Mouse (Mus musculus) bone marrow, adult 2 months (tissue): Measurements from ENCODE around the gene Macrod2.

Experiments used
- CTCF ChIP-seq: fragments of 200-500 bp; IDR thresholded peaks from 2 replicates; pipeline ENCODE4 v1.5.1; 2011; ENCODE audit warnings: low read length, control low read depth; ENCODE audit not compliant: control insufficient read depth, insufficient read depth
- POLR2A ChIP-seq: fragments of 200-500 bp; IDR thresholded peaks from 2 replicates; pipeline ENCODE4 v1.6.1; 2011; ENCODE audit warnings: low read depth, mild to moderate bottlenecking, control low read depth, low read length, borderline replicate concordance; ENCODE audit not compliant: control insufficient read depth

DNA sequence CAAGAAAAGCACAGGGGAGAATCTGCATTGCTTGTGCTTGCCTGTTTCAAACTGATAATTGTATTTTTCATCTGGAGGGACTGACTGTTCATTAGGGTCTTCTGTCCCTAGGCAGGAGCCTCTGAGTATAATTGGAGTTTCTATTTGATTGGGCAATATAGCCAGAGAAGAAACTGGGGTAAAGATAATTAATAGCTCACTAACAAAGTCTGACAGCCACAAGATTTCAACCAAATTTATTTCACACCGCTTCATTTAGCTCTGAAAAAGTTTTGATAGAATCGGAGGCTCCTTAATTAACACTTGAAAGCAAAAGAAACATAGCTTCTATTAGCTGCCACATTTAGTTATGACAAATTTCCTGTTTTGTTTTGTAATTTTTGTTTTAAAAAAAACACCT lies 274.0 kb downstream of the Macrod2 start:
- no peak for TF ChIP-seq CTCF
- TF ChIP-seq POLR2A: no peak
